Mouse (Mus musculus) thymus, adult 2 months (tissue): Measurements from ENCODE around the gene Syt1. TPM values are rescaled to one million over a fixed set of nuclear protein-coding genes. Genes with fewer than 3 reads are reported as not detected.

ENCODE experiments used
- DNase-seq: peaks from one replicate; pipeline ENCODE4 v3.0.0; 2021
- H3K27ac ChIP-seq: fragments of 200-500 bp; 2 replicates; pipeline ENCODE4 v1.5.1; 2012; ENCODE audit warnings: low read length, control low read depth; ENCODE audit not compliant: control insufficient read depth, insufficient read depth
- H3K27me3 ChIP-seq: fragments of 200-500 bp; 2 replicates; pipeline ENCODE4 v1.6.1; 2012; ENCODE audit warnings: mild to moderate bottlenecking, low read length, moderate library complexity, mixed read lengths; ENCODE audit not compliant: control insufficient read depth, insufficient read depth
- H3K36me3 ChIP-seq: fragments of 200-500 bp; 2 replicates; pipeline ENCODE4 v1.6.1; 2012; ENCODE audit warnings: mild to moderate bottlenecking, low read length, moderate library complexity; ENCODE audit not compliant: control insufficient read depth, insufficient read depth
- H3K4me1 ChIP-seq: fragments of 200-500 bp; replicated peaks from 2 replicates; pipeline ENCODE4 v1.6.1; 2012; ENCODE audit warnings: low read length; ENCODE audit not compliant: control insufficient read depth, insufficient read depth
- H3K4me3 ChIP-seq: fragments of 200-500 bp; 2 replicates; pipeline ENCODE4 v1.5.1; 2012; ENCODE audit warnings: mild to moderate bottlenecking, low read length, control low read depth, moderate library complexity; ENCODE audit not compliant: control insufficient read depth, insufficient read depth
- CTCF ChIP-seq: fragments of 200-500 bp; IDR thresholded peaks from 2 replicates; pipeline ENCODE4 v1.5.1; 2012; ENCODE audit warnings: mild to moderate bottlenecking, control low read depth, low read length, moderate library complexity, borderline replicate concordance; ENCODE audit not compliant: control insufficient read depth, poor library complexity, insufficient read depth; ENCODE audit errors: extremely low read depth
- POLR2A ChIP-seq: fragments of 200-500 bp; IDR thresholded peaks from 2 replicates; pipeline ENCODE4 v1.6.1; 2012; ENCODE audit warnings: mild to moderate bottlenecking, low read length, control low read depth, moderate library complexity; ENCODE audit not compliant: control insufficient read depth, poor library complexity, insufficient read depth; ENCODE audit errors: extremely low read depth
- WGBS: fragments of 180-500 bp; shearing (Covaris S2); methylation state at CpG from one replicate; pipeline ENCODE4 v1.1.7; 2018; 5-methylcytosine and 5-hydroxymethylcytosine counted together
- polyA plus RNA-seq: library from polyadenylated mRNA; depleted of rRNA; stranded (reverse); fragments of >200 nt; gene quantifications from 2 replicates; pipeline ENCODE4 v1.2.3, GENCODE M21; 2012

Syt1 gene
- polyA plus RNA-seq, 1 experiment: 2.0 TPM

GRCm38 (mm10) chr10:108837434-108837833 is 173.3 kb downstream of the Syt1 start:
- Histone ChIP-seq H3K4me3 (no peak overlapping the region), H3K36me3 (no peaks in the 10 kb centered on the region), H3K27ac (no peak overlapping the region), H3K27me3 (no peaks in the 10 kb centered on the region), H3K4me1 (no peaks in the 10 kb centered on the region)
- TF ChIP-seq CTCF (no peak), POLR2A (no peak)
- DNase-seq: no peak
- WGBS: 96% methylated on average over 1 of the region's 1 CpGs

DNA sequence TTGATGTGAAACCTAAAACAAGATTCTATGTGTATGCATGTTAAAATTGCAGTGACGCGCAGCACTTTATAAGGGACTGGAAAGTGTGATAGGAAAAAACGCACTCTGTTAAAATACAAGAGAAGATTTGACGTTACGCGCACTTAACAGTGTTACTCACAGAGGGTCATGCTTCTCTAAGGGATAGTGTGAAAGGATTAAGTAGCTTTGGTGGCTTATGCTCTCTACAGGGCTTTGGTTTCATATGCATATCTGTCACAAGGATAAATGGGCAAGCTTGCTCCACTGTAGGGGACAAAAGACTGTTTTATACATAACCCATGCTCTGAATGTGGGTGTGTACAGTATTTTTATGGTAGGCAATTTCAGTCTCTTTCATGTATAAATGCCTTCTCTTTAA is 178.5 kb downstream of the Syt1 start:
- no peaks in the 10 kb centered on the region for H3K27me3 ChIP-seq
- DNase-seq: no peak
- no peak overlapping the region for H3K27ac ChIP-seq
- TF ChIP-seq POLR2A: no peak
- no peak overlapping the region for H3K4me3 ChIP-seq
- 95% methylated on average over 6 of the region's 6 CpGs for WGBS
- no peaks in the 10 kb centered on the region for H3K4me1 ChIP-seq
- H3K36me3 ChIP-seq: no peaks in the 10 kb centered on the region

- TF ChIP-seq CTCF: no peak
- no peak for TF ChIP-seq POLR2A
- no peak overlapping the region for H3K4me3 ChIP-seq
- DNase-seq: no peak
- no peaks in the 10 kb centered on the region for H3K4me1 ChIP-seq
- 89% methylated on average over 6 of the region's 6 CpGs for WGBS
- no peaks in the 10 kb centered on the region for H3K36me3 ChIP-seq
- no peaks in the 10 kb centered on the region for H3K27me3 ChIP-seq
- H3K27ac ChIP-seq: no peak overlapping the region
Observed at GRCm38 (mm10) chr10:108831801-108832200, 179.0 kb downstream of the Syt1 start.

DNA sequence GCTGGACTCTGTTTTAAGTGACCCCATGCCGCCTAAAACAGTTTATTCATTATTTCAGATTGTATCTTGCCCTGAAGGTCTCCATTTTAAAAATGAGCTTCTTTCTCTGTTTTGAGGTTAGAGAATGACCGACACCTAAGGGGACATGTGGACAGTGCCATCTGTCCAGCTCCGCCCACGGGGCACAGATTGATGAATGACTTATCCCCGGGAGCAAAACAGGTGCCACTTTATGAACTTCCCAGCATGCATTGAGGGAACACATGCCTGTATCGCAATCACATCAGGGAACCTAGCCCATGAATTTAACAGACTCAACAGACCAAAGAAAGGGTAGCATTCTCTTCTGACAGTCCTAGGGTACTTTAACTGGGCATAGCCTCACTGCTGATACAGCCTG is 188.5 kb downstream of the Syt1 start:
- 94% methylated on average over 6 of the region's 6 CpGs for WGBS
- no peaks in the 10 kb centered on the region for H3K36me3 ChIP-seq
- TF ChIP-seq POLR2A: no peak
- no peak for TF ChIP-seq CTCF

DNA sequence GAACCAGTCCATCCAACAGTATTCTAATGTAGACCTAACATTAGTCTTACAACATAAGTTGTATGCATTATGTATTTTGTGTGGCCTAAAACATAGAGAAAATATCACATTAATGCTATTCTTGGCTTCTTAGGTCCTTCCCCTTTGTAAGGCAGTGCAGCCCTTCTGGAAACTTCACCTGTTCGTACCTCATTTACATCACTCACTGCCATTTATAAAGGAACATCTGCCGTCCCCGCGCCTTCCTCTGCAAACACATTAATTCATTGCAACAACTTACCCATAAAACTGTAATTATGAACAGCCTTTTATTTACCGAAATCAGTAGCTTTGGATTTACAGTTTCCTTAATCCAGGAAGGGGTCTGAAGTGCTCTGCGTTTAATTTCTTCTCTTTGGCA is 195.4 kb downstream of the Syt1 start:
- Histone ChIP-seq H3K27ac (no peak overlapping the region), H3K4me3 (no peak overlapping the region), H3K4me1 (no peaks in the 10 kb centered on the region), H3K36me3 (no peaks in the 10 kb centered on the region), H3K27me3 (no peaks in the 10 kb centered on the region)
- DNase-seq: no peak
- WGBS: 94% methylated on average over 6 of the region's 6 CpGs
- no peak for TF ChIP-seq POLR2A
- TF ChIP-seq CTCF: no peak

More for the DNA sequence above, 188.5 kb downstream of the Syt1 start:
- no peak overlapping the region for H3K4me3 ChIP-seq
- H3K27me3 ChIP-seq: no peaks in the 10 kb centered on the region
- DNase-seq: no peak
- no peak overlapping the region for H3K27ac ChIP-seq
- no peaks in the 10 kb centered on the region for H3K4me1 ChIP-seq

DNA sequence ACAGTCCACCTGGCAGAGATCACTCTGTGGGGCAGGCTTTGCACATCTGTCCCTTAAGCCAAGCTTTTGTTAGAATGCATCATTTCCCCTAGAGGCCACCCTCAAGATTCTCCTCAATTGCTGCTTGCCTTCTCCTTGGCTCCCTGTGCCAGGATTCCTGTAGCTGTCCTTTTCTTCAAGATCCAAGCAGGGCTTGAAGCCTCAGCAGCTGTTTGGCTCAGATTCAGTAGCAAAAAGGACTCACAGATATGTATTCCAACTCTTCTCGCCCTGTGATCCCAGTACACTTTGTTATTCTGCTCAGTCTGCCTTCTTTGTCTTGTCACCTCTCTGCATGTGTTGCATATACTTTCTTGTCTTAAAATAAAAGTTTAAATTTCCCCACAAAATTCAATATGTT is 206.4 kb downstream of the Syt1 start:
- no peaks in the 10 kb centered on the region for H3K27me3 ChIP-seq
- 72% methylated on average over 1 of the region's 1 CpGs for WGBS
- no peak overlapping the region for H3K4me3 ChIP-seq
- TF ChIP-seq POLR2A: no peak
- TF ChIP-seq CTCF: no peak
- no peak for DNase-seq
- no peaks in the 10 kb centered on the region for H3K4me1 ChIP-seq
- H3K36me3 ChIP-seq: no peaks in the 10 kb centered on the region
- H3K27ac ChIP-seq: no peak overlapping the region

- Histone ChIP-seq H3K27me3 (no peaks in the 10 kb centered on the region), H3K36me3 (no peaks in the 10 kb centered on the region), H3K4me1 (no peaks in the 10 kb centered on the region), H3K4me3 (no peak overlapping the region), H3K27ac (no peak overlapping the region)
- WGBS: 91% methylated on average over 7 of the region's 7 CpGs
- no peak for DNase-seq
- no peak for TF ChIP-seq POLR2A
- TF ChIP-seq CTCF: no peak
Observed at GRCm38 (mm10) chr10:108800776-108801175, 210.0 kb downstream of the Syt1 start.
